Mouse (Mus musculus) spleen, adult 2 months (tissue): Measurements from ENCODE around the gene Slc6a9.

Experiments used
- CTCF ChIP-seq: fragments of 200-500 bp; IDR thresholded peaks from 2 replicates; pipeline ENCODE4 v1.5.1; 2011; ENCODE audit warnings: mild to moderate bottlenecking, inconsistent platforms; ENCODE audit not compliant: insufficient read depth, insufficient read length, insufficient replicate concordance; ENCODE audit errors: extremely low read depth
- POLR2A ChIP-seq: fragments of 200-500 bp; IDR thresholded peaks from 2 replicates; pipeline ENCODE4 v1.6.1; 2011; ENCODE audit warnings: low read depth, low read length, inconsistent platforms

- TF ChIP-seq POLR2A (no peak), CTCF (no peak)
Measured at GRCm38 (mm10) chr4:117913421-117913820, 79.1 kb downstream of the Slc6a9 start.
